Mouse (Mus musculus): Measurements from ENCODE around the gene Sae1. TPM values are rescaled to one million over a fixed set of nuclear protein-coding genes. Genes with fewer than 3 reads are reported as not detected.
A peak's percentile ranks its signal among the peaks of the same experiment; 100 is the strongest.

Sae1 gene
- polyA plus RNA-seq, 1 experiment from 2014 or later: 253 TPM

DNA sequence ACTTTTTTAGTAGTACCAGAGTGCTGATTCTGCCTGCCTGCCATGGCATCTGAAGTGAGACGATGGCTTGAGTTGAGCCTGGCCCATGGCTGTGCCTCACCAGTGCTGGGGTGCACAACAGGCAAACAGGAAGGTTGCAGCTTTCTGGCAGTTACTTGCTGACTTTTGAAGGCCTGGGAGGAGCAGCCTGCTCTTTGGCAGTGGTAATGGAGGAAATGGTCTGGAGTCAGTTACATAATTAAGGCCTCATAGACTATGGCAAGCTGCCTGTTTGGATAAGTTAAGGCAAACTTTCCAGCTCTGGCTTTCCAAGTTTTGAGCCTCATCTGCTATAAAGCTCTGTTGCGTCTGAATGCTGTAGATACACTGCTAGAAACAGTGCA lies 17.5 kb upstream of the Sae1 start:
- peaks cover 19% of the 10 kb centered on the region for H3K4me1 ChIP-seq (ENCODE audit: control insufficient read depth, insufficient read depth, low read length)
- no peaks in the 10 kb centered on the region for H3K9me3 ChIP-seq (replicated peaks; ENCODE audit: control insufficient read depth, low read length)
- DNase-seq (ENCODE audit: low spot score): no peak
- no peak for ATAC-seq
- no peaks in the 10 kb centered on the region for H3K27me3 ChIP-seq (replicated peaks; ENCODE audit: control insufficient read depth, insufficient read depth, low read length)
- H3K4me3 ChIP-seq (ENCODE audit: low read depth, low read length): no peak overlapping the region
- H3K27ac ChIP-seq (ENCODE audit: low read depth, low read length): 0 out of 2 replicates have a peak overlapping the region, but pooled peaks have one; percentile 39
- no peaks in the 10 kb centered on the region; the same call in 1 of the 2 replicates for H3K36me3 ChIP-seq (ENCODE audit: control insufficient read depth, insufficient read depth, low read length)
- H3K4me2 ChIP-seq (ENCODE audit: low read length): peak overlapping the region; percentile 26
- WGBS: 82% methylated on average over 2 of the region's 2 CpGs
- peak overlapping the region; percentile 37; the same call in 1 of the 2 replicates for H3K9ac ChIP-seq (ENCODE audit: low read length)

DNA sequence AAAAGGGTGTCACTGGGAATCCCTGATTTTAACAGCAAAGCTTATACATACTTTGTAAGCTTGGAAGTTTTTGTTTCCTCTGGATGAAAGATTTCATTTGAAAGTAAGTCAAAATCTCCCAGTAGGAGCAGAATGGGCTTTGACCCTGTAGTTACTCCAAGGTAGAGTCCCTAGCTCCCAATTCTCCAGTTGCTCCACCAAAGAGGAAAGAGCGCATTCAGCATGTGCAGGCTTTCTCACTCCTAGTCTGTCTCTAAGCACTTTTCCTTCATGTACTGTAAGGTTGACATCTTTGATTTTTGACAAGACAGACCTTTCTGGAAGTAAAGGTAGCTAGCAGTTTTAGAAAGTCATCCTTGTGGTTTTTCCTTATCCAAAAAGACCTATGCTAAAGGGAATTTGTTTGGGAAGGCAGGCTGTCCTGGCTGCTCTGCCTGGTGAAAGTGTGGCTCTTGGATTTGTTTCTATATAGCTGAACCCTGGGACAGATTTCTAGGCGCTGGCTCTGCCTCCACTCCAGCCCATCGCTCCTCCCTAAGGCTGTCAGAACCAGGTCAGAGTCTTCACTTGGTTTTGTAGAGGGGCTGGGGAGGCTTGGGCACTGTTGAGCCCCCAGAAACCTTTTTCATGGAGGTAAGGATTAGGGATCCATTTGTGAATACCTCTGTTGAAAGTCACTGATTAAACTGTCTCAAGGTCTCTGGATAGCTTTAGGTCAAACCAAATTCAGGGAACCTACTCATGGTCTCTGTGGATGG lies 16.9 kb upstream of the Sae1 start:
- Histone ChIP-seq H3K27ac (ENCODE audit: low read depth, low read length) (no peak overlapping the region), H3K27me3 (replicated peaks; ENCODE audit: control insufficient read depth, insufficient read depth, low read length) (no peaks in the 10 kb centered on the region), H3K36me3 (ENCODE audit: control insufficient read depth, insufficient read depth, low read length) (no peaks in the 10 kb centered on the region), H3K9me3 (replicated peaks; ENCODE audit: control insufficient read depth, low read length) (no peaks in the 10 kb centered on the region), H3K4me2 (ENCODE audit: low read length) (peak overlapping the region; percentile 94), H3K4me3 (ENCODE audit: low read depth, low read length) (no peak overlapping the region), H3K9ac (ENCODE audit: low read length) (peak overlapping the region; percentile 36; the same call in 1 of the 2 replicates), H3K4me1 (ENCODE audit: control insufficient read depth, insufficient read depth, low read length) (peaks cover 19% of the 10 kb centered on the region)
- ATAC-seq: no peak
- WGBS: 88% methylated on average over 3 of the region's 3 CpGs
- DNase-seq (ENCODE audit: low spot score): no peak

DNA sequence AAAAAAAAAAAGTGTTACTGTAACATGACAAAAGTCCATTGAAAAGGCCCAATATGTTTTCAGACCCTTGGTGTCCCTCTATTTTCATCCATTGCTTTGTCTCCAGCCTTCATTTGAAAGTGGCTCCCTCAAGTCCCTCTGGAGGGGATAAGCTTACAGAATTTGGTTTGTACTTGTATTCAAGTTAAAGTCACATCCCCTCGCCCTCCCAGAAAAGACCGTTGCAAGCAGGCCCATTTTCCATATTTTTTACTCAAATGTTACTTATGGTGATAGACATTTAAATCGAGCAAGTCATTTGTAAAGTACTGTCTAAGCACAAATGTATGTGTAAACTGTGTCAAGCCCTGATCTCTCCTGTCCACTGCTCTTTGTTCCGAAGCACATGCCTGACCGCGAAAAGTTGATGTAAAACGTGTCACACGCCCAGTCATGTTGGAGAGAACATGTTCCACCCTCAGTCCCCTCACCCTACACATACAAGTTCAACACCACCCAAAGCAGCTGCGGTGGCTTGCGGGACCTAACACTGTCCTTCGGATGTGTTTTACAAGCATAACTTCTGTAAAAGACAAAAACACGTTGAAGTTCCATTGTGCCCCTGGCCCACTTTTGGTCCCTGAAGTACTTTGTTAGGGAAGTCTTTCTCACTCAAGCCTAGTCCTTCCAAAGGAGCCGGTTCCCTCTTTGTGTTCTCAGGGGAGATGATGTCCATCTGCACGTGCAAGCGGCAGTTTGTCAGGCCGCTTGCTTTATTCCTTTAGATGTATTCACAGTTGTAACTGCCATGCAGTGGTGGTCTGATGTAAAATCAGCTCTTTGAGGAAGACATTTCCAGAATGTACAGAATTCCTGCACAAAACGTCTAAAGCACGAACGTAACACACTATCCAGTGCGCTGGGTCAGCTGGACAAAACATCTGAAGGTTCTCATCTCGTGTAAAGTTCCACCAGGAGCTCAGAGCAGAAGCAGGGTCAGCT lies 15.7 kb upstream of the Sae1 start:
- H3K4me2 ChIP-seq (ENCODE audit: low read length): peak overlapping the region; percentile 94
- no peaks in the 10 kb centered on the region for H3K36me3 ChIP-seq (ENCODE audit: control insufficient read depth, insufficient read depth, low read length)
- H3K27me3 ChIP-seq (replicated peaks; ENCODE audit: control insufficient read depth, insufficient read depth, low read length): no peaks in the 10 kb centered on the region
- peaks cover 19% of the 10 kb centered on the region for H3K4me1 ChIP-seq (ENCODE audit: control insufficient read depth, insufficient read depth, low read length)
- peak overlapping the region; percentile 100 for H3K9ac ChIP-seq (ENCODE audit: low read length)
- 29% methylated on average over 21 of the region's 21 CpGs for WGBS
- DNase-seq (ENCODE audit: low spot score) (peak; percentile 49), ATAC-seq (no peak)
- peak overlapping the region; percentile 80 for H3K4me3 ChIP-seq (ENCODE audit: low read depth, low read length)
- no peaks in the 10 kb centered on the region for H3K9me3 ChIP-seq (replicated peaks; ENCODE audit: control insufficient read depth, low read length)
- H3K27ac ChIP-seq (ENCODE audit: low read depth, low read length): peak overlapping the region; percentile 100

DNA sequence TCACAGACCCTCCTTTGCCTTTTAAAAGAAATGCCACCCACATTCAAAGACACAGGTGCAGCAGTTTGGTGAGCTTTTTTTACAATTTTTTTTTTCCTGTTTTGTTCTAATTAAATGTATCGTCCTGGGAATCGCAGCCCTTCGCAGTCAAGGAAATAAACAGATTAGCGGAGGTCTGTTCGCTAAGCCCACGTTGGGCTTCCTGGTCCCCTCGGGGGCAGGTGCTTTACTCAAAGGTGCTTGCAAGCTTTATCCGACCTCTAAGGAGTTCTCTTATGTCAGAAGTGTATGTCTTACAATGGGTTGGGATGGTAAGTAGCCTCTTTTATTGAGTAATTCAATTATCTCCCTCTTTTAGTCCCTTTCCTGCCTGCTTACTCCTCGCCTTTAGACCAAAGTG lies 14.8 kb upstream of the Sae1 start:
- Histone ChIP-seq H3K9me3 (replicated peaks; ENCODE audit: control insufficient read depth, low read length) (no peaks in the 10 kb centered on the region), H3K27ac (ENCODE audit: low read depth, low read length) (peak overlapping the region; percentile 100), H3K4me3 (ENCODE audit: low read depth, low read length) (peak overlapping the region; percentile 80), H3K4me1 (ENCODE audit: control insufficient read depth, insufficient read depth, low read length) (peaks cover 19% of the 10 kb centered on the region), H3K4me2 (ENCODE audit: low read length) (peak overlapping the region; percentile 94), H3K36me3 (ENCODE audit: control insufficient read depth, insufficient read depth, low read length) (no peaks in the 10 kb centered on the region), H3K9ac (ENCODE audit: low read length) (peak overlapping the region; percentile 100), H3K27me3 (replicated peaks; ENCODE audit: control insufficient read depth, insufficient read depth, low read length) (no peaks in the 10 kb centered on the region)
- no peak for ATAC-seq
- peak; percentile 25 for DNase-seq (ENCODE audit: low spot score)
- under 1% methylated on average over 9 of the region's 9 CpGs for WGBS

DNA sequence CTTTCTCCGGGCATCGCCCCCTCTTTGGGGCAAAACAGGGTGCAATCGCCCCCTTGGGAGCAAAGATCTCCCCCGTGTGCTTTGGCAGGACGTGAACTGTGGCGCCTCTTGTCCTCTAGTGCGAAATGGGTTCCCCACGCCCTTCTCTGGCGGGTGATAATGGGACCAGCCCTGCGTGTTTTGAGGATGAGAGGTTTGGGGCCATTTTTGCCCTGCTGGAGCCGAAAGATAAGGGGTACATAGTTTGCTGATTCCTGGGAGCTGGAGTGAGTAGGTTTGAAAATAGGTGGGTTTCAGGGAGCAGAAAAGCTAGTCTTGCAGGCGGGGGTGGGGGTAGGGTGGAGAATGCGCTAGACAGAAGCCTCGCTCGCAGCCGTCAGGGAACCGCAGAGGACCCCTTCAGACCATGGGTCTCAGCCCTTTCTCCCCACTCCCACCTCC lies 14.4 kb upstream of the Sae1 start:
- Histone ChIP-seq H3K36me3 (ENCODE audit: control insufficient read depth, insufficient read depth, low read length) (no peaks in the 10 kb centered on the region), H3K4me2 (ENCODE audit: low read length) (peak overlapping the region; percentile 94), H3K9ac (ENCODE audit: low read length) (peak overlapping the region; percentile 100), H3K27me3 (replicated peaks; ENCODE audit: control insufficient read depth, insufficient read depth, low read length) (no peaks in the 10 kb centered on the region), H3K4me3 (ENCODE audit: low read depth, low read length) (peak overlapping the region; percentile 80), H3K9me3 (replicated peaks; ENCODE audit: control insufficient read depth, low read length) (no peaks in the 10 kb centered on the region), H3K27ac (ENCODE audit: low read depth, low read length) (peak overlapping the region; percentile 100), H3K4me1 (ENCODE audit: control insufficient read depth, insufficient read depth, low read length) (peaks cover 19% of the 10 kb centered on the region)
- WGBS: under 1% methylated on average over 17 of the region's 17 CpGs
- ATAC-seq: no peak
- peak; percentile 66 for DNase-seq (ENCODE audit: low spot score)

DNA sequence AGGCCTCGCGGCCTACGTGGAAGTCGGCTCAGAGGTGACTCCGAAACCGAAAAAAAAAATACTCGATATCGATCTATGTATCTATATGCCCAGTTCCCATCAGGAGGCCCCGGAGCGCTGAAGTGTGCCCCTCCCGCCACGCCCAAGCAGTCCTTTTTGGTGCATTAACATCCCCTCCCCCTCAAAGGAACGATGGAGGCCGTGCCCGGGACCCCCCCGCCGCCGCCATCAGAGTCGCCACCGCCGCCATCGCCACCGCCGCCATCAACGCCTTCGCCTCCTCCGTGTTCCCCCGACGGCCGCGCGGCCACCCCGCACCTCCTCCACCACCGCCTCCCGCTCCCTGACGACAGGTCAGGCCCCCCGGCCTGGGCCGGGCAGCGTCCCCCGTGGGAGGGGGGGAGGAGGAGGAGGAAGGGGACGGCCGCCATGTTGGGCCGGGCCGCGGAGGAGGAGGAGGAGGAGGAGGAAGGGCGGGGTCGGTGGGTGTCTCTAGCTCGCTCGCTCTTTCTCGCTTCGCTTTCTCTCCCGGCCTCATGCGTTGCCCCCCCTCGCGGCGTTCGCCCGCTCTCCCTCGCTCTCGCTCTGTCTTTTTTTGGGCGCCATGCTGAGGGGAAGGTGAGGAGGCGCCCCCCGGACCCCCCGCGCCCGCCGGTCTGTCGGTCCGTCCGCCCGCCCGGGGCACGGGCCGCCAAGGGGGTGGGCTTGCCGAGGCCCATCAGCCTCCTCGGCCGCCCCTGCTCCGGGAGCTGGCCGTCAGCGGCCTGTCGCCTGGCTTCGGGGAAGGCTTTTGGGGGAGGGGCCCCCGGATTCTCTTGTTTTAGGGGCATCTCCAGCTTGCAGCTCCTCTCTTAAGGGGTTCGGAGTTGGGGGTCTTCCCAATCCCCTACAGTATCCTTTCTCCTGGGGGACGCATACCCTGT lies 13.3 kb upstream of the Sae1 start, which contains the start of gene Zc3h4:
Gene Zc3h4, plus strand, starts transcription at position 222 of the 923 bp plus-strand sequence.
- WGBS: 1% methylated on average over 67 of the region's 85 CpGs
- H3K27me3 ChIP-seq (replicated peaks; ENCODE audit: control insufficient read depth, insufficient read depth, low read length): no peaks in the 10 kb centered on the region
- H3K4me1 ChIP-seq (ENCODE audit: control insufficient read depth, insufficient read depth, low read length): peaks cover 17% of the 10 kb centered on the region
- H3K9ac ChIP-seq (ENCODE audit: low read length): peak within 1 kb of the TSS; percentile 100
- H3K36me3 ChIP-seq (ENCODE audit: control insufficient read depth, insufficient read depth, low read length): no peaks in the 10 kb centered on the region
- ATAC-seq (peak; percentile 41), DNase-seq (ENCODE audit: low spot score) (peak; percentile 95)
- H3K27ac ChIP-seq (ENCODE audit: low read depth, low read length): peak within 1 kb of the TSS; percentile 100
- H3K4me3 ChIP-seq (ENCODE audit: low read depth, low read length): peak within 1 kb of the TSS; percentile 80
- H3K4me2 ChIP-seq (ENCODE audit: low read length): peak within 1 kb of the TSS; percentile 94
- H3K9me3 ChIP-seq (replicated peaks; ENCODE audit: control insufficient read depth, low read length): no peaks in the 10 kb centered on the region

DNA sequence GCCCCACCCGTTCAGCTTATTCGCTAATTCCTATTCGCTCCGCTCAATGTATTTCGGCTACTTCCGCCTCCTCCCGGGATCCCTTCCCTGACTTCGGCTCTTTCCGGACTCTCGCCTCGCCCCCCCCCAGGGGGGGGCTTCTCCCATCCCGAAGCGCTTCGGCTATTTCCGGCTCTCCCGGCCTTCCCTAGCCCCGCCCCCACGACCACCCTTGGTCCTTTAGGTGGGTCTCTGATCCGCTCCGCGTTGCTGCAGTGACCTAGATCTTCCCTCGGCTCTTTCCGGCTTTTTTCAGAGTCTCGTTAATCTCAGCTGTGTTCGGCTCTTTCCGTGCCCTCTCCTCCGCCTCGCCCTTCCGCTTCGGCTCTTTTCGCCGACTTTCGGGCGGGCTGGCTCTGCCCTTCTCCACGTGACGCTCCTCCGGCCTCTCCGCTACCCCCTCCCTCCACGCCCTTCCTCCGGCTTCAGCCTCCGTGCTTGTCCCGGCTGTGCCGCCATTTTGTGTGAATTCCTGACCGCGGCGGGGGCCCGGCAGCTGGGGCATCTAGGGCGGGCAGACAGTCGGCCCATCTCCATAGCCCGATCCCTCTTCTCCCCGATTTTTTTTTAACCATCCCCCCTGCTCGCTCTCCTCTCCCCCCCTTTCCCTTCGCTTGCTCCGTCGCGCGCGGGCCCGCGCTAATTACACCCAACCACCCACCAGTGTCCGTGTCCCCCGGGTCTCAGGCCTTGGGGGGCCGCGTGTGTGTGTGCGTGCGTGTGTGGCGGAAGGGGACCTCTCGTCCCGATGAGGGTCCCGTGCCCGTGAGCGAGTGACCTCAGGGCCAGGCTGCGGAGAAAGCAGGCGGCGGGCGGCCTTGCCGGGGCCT lies 12.4 kb upstream of the Sae1 start:
- H3K9ac ChIP-seq (ENCODE audit: low read length): peak overlapping the region; percentile 100
- WGBS: under 1% methylated on average over 77 of the region's 77 CpGs
- peaks cover 8% of the 10 kb centered on the region for H3K4me1 ChIP-seq (ENCODE audit: control insufficient read depth, insufficient read depth, low read length)
- no peaks in the 10 kb centered on the region for H3K36me3 ChIP-seq (ENCODE audit: control insufficient read depth, insufficient read depth, low read length)
- H3K4me3 ChIP-seq (ENCODE audit: low read depth, low read length): peak overlapping the region; percentile 80
- no peaks in the 10 kb centered on the region for H3K9me3 ChIP-seq (replicated peaks; ENCODE audit: control insufficient read depth, low read length)
- peak; percentile 92 for ATAC-seq
- DNase-seq (ENCODE audit: low spot score): peak; percentile 100
- H3K27ac ChIP-seq (ENCODE audit: low read depth, low read length): peak overlapping the region; percentile 100
- peak overlapping the region; percentile 94 for H3K4me2 ChIP-seq (ENCODE audit: low read length)
- H3K27me3 ChIP-seq (replicated peaks; ENCODE audit: control insufficient read depth, insufficient read depth, low read length): no peaks in the 10 kb centered on the region
